Mouse (Mus musculus): ENCODE results near the gene Myo1c. TPM values are rescaled to one million over a fixed set of nuclear protein-coding genes. Genes with fewer than 3 reads are reported as not detected.

Myo1c gene
- polyA plus RNA-seq, 1 experiment from 2014 or later, result 5.2 TPM

GRCm38 (mm10) chr11:75713949-75714348, 63.6 kb downstream of the Myo1c start:
- 100% methylated on average over 1 of the region's 1 CpGs for WGBS
- Histone ChIP-seq H3K27ac (ENCODE audit: low read depth, low read length) (no peak overlapping the region), H3K4me3 (ENCODE audit: low read depth, low read length) (no peak overlapping the region), H3K9ac (replicated peaks; ENCODE audit: low read depth, low read length) (no peak overlapping the region), H3K36me3 (ENCODE audit: control insufficient read depth, insufficient read depth, low read length) (no peaks in the 10 kb centered on the region), H3K27me3 (ENCODE audit: control insufficient read depth, insufficient read depth, low read length) (no peaks in the 10 kb centered on the region), H3K4me2 (ENCODE audit: low read depth, low read length) (no peak overlapping the region), H3K4me1 (ENCODE audit: control insufficient read depth, insufficient read depth, low read length) (no peaks in the 10 kb centered on the region), H3K9me3 (ENCODE audit: control insufficient read depth, low read length) (no peaks in the 10 kb centered on the region)
- ATAC-seq (ENCODE audit: low read depth), result no peak

- 24% methylated on average over 12 of the region's 12 CpGs for WGBS
- no peaks in the 10 kb centered on the region for H3K4me1 ChIP-seq (ENCODE audit: control insufficient read depth, insufficient read depth, low read length)
- no peaks in the 10 kb centered on the region for H3K9me3 ChIP-seq (ENCODE audit: control insufficient read depth, low read length)
- no peaks in the 10 kb centered on the region for H3K27me3 ChIP-seq (ENCODE audit: control insufficient read depth, insufficient read depth, low read length)
- H3K36me3 ChIP-seq (ENCODE audit: control insufficient read depth, insufficient read depth, low read length), result no peaks in the 10 kb centered on the region
- H3K9ac ChIP-seq (replicated peaks; ENCODE audit: low read depth, low read length), result no peak overlapping the region
- H3K4me2 ChIP-seq (ENCODE audit: low read depth, low read length), result no peak overlapping the region
- no peak for ATAC-seq (ENCODE audit: low read depth)
- no peak overlapping the region for H3K27ac ChIP-seq (ENCODE audit: low read depth, low read length)
- no peak overlapping the region for H3K4me3 ChIP-seq (ENCODE audit: low read depth, low read length)
Measured at GRCm38 (mm10) chr11:75715556-75715955, 65.3 kb downstream of the Myo1c start.

GRCm38 (mm10) chr11:75716661-75717325, 66.5 kb downstream of the Myo1c start:
- no peaks in the 10 kb centered on the region for H3K9me3 ChIP-seq (ENCODE audit: control insufficient read depth, low read length)
- 83% methylated on average over 8 of the region's 8 CpGs for whole genome bisulfite sequencing
- no peak overlapping the region for H3K9ac ChIP-seq (replicated peaks; ENCODE audit: low read depth, low read length)
- no peaks in the 10 kb centered on the region for H3K4me1 ChIP-seq (ENCODE audit: control insufficient read depth, insufficient read depth, low read length)
- H3K27me3 ChIP-seq (ENCODE audit: control insufficient read depth, insufficient read depth, low read length), result no peaks in the 10 kb centered on the region
- no peak overlapping the region for H3K4me2 ChIP-seq (ENCODE audit: low read depth, low read length)
- no peak overlapping the region for H3K4me3 ChIP-seq (ENCODE audit: low read depth, low read length)
- no peak for ATAC-seq (ENCODE audit: low read depth)
- H3K27ac ChIP-seq (ENCODE audit: low read depth, low read length), result no peak overlapping the region
- H3K36me3 ChIP-seq (ENCODE audit: control insufficient read depth, insufficient read depth, low read length), result no peaks in the 10 kb centered on the region

- no peak overlapping the region for H3K4me3 ChIP-seq (ENCODE audit: low read depth, low read length)
- H3K36me3 ChIP-seq (ENCODE audit: control insufficient read depth, insufficient read depth, low read length), result no peaks in the 10 kb centered on the region
- no peak overlapping the region for H3K9ac ChIP-seq (replicated peaks; ENCODE audit: low read depth, low read length)
- H3K9me3 ChIP-seq (ENCODE audit: control insufficient read depth, low read length), result no peaks in the 10 kb centered on the region
- no peak overlapping the region for H3K27ac ChIP-seq (ENCODE audit: low read depth, low read length)
- H3K4me2 ChIP-seq (ENCODE audit: low read depth, low read length), result no peak overlapping the region
- no peak for ATAC-seq (ENCODE audit: low read depth)
- no peaks in the 10 kb centered on the region for H3K27me3 ChIP-seq (ENCODE audit: control insufficient read depth, insufficient read depth, low read length)
- H3K4me1 ChIP-seq (ENCODE audit: control insufficient read depth, insufficient read depth, low read length), result no peaks in the 10 kb centered on the region
- 63% methylated on average over 4 of the region's 4 CpGs for WGBS
Measured at GRCm38 (mm10) chr11:75722339-75722738, 72.0 kb downstream of the Myo1c start.

Other genes starting within 250 kb of the Myo1c start
- gene Serpinf1, start 227.8 kb upstream of the Myo1c start, polyA plus RNA-seq (2014; fragmentation: Nextera tagmentation; extraction: Ambion mirVana), result 5.1 and 80.9 TPM in 2 replicates
- 0.27 TPM in 2 replicates for gene Serpinf2, start 210.9 kb upstream of the Myo1c start, polyA plus RNA-seq (2014; fragmentation: Nextera tagmentation; extraction: Ambion mirVana)
- 6.3 and 7.4 TPM in 2 replicates for gene Wdr81, start 195.8 kb upstream of the Myo1c start, polyA plus RNA-seq (2014; fragmentation: Nextera tagmentation; extraction: Ambion mirVana)
- 1.8 and 4.0 TPM in 2 replicates for gene Tlcd2, start 188.8 kb upstream of the Myo1c start, polyA plus RNA-seq (2014; fragmentation: Nextera tagmentation; extraction: Ambion mirVana)
- 65.0 and 82.8 TPM in 2 replicates for gene Prpf8, start 163.7 kb upstream of the Myo1c start, polyA plus RNA-seq (2014; fragmentation: Nextera tagmentation; extraction: Ambion mirVana)
- gene Rilp, start 140.4 kb upstream of the Myo1c start, polyA plus RNA-seq (2014; fragmentation: Nextera tagmentation; extraction: Ambion mirVana), result 2.8 and 3.5 TPM in 2 replicates
- gene Scarf1, start 137.0 kb upstream of the Myo1c start, polyA plus RNA-seq (2014; fragmentation: Nextera tagmentation; extraction: Ambion mirVana), result 1.8 and 3.8 TPM in 2 replicates
- gene Slc43a2, start 118.8 kb upstream of the Myo1c start, polyA plus RNA-seq (2014; fragmentation: Nextera tagmentation; extraction: Ambion mirVana), result 15.5 and 17.0 TPM in 2 replicates
- gene Pitpna, start 62.4 kb upstream of the Myo1c start, polyA plus RNA-seq (2014; fragmentation: Nextera tagmentation; extraction: Ambion mirVana), result 128 TPM in 2 replicates
- gene Inpp5k, start 19.5 kb upstream of the Myo1c start, polyA plus RNA-seq (2014; fragmentation: Nextera tagmentation; extraction: Ambion mirVana), result 50.0 and 57.4 TPM in 2 replicates
- 96.5 and 120 TPM in 2 replicates for gene Crk, start 28.8 kb downstream of the Myo1c start, polyA plus RNA-seq (2014; fragmentation: Nextera tagmentation; extraction: Ambion mirVana)
- gene Ywhae, start 82.4 kb downstream of the Myo1c start, polyA plus RNA-seq (2014; fragmentation: Nextera tagmentation; extraction: Ambion mirVana), result 1,519 and 1,581 TPM in 2 replicates
- 2.1 and 2.3 TPM in 2 replicates for gene Doc2b, start 145.5 kb downstream of the Myo1c start, polyA plus RNA-seq (2014; fragmentation: Nextera tagmentation; extraction: Ambion mirVana)

Data from neural tube, embryonic 14.5 days (tissue).